Mouse (Mus musculus) hindbrain, embryonic 13.5 days (tissue): ENCODE results near the gene Nono. TPM values are rescaled to one million over a fixed set of nuclear protein-coding genes. Genes with fewer than 3 reads are reported as not detected.

Experiments
- polyA plus RNA-seq: library from polyadenylated mRNA; unstranded; fragments of >200 nt; fragmentation: Nextera tagmentation; extraction: Ambion mirVana; gene quantifications from 2 replicates; pipeline ENCODE4 v1.2.1, GENCODE M21; 2015

The Nono gene
- polyA plus RNA-seq, 1 experiment from 2014 or later, result 389 TPM

Other genes starting within 250 kb of the Nono start
- gene Snx12, start 206.8 kb upstream of the Nono start, polyA plus RNA-seq, result 46.3 and 47.1 TPM in 2 replicates
- 1.0 and 1.3 TPM in 2 replicates for gene Foxo4, start 174.8 kb upstream of the Nono start, polyA plus RNA-seq
- gene Gm614, start 165.3 kb upstream of the Nono start, polyA plus RNA-seq, result 0.27 TPM in 1 of 2 replicates, not detected in the other
- gene Il2rg, start 161.1 kb upstream of the Nono start, polyA plus RNA-seq, result 5.4 and 6.2 TPM in 2 replicates
- gene Gm20489, start 160.3 kb upstream of the Nono start, polyA plus RNA-seq, result not detected in 2 replicates
- gene Med12, start 155.3 kb upstream of the Nono start, polyA plus RNA-seq, result 26.6 and 28.6 TPM in 2 replicates
- 60.1 and 61.2 TPM in 2 replicates for gene Nlgn3, start 130.2 kb upstream of the Nono start, polyA plus RNA-seq
- 0.58 and 1.2 TPM in 2 replicates for gene Gjb1, start 52.9 kb upstream of the Nono start, polyA plus RNA-seq
- 60.2 and 63.5 TPM in 2 replicates for gene Zmym3, start 8.5 kb upstream of the Nono start, polyA plus RNA-seq
- gene Itgb1bp2, start 19.8 kb downstream of the Nono start, polyA plus RNA-seq, result 1.7 and 2.3 TPM in 2 replicates
- 15.1 and 16.4 TPM in 2 replicates for gene Taf1, start 103.4 kb downstream of the Nono start, polyA plus RNA-seq
- gene Ogt, start 210.7 kb downstream of the Nono start, polyA plus RNA-seq, result 194 and 197 TPM in 2 replicates